Mouse (Mus musculus): ENCODE results near the gene Luzp1.
A peak's percentile ranks its signal among the peaks of the same experiment; 100 is the strongest.

Gene Luzp1

DNA sequence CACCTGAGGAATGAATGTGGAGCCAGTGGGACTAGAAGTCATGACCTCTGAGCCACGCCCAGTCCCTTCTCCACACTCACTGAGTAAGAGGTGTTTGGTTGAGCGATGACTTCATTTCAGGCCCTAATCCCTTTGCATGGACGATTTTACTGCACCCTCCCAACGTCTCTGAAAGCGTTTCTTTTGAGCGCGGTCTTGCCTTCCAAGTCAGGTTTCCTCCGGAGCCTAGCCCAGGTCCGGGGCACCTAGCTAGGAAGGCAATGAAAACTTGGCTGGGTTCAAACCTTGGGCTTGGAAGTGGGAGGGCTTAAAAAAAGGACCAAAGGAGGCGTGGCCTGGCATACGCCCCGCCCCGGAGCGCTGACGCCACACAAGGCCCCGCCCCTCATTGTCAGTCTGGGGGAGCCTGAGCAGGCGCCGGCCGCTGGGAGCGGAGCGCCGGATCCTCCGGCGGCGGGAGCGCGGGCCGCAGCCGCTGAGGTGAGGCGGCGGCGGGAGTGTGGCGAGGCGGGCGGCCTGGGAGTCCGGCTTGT is at the start of gene Luzp1:
Luzp1 (plus strand) TSS at position 391 of the 533 bp plus-strand sequence.
- DNase-seq, result peak; percentile 96

DNA sequence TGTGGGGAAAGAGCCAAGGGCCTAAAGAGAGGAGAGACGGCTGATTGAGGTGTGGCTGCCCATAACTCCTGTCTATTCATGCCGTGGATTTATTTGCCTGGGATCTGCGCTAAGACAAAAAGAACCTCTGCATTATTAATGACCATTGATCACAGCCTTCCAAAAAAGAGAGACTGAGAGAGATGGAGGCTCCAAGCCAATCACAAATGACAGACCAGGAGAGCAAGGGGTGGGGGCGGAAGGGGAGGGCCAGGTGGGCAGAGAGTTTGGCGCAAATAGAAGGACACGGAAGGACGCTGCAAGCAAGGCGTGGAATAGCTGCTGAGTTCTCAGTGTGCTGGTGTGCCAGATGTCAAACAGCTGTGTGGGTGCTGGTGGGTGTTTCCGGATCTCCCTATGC is 46.3 kb upstream of the Luzp1 start, which contains the start of gene Htr1d:
Htr1d (plus strand) TSS at position 301 of the 400 bp plus-strand sequence.
- DNase-seq, result no peak

DNA sequence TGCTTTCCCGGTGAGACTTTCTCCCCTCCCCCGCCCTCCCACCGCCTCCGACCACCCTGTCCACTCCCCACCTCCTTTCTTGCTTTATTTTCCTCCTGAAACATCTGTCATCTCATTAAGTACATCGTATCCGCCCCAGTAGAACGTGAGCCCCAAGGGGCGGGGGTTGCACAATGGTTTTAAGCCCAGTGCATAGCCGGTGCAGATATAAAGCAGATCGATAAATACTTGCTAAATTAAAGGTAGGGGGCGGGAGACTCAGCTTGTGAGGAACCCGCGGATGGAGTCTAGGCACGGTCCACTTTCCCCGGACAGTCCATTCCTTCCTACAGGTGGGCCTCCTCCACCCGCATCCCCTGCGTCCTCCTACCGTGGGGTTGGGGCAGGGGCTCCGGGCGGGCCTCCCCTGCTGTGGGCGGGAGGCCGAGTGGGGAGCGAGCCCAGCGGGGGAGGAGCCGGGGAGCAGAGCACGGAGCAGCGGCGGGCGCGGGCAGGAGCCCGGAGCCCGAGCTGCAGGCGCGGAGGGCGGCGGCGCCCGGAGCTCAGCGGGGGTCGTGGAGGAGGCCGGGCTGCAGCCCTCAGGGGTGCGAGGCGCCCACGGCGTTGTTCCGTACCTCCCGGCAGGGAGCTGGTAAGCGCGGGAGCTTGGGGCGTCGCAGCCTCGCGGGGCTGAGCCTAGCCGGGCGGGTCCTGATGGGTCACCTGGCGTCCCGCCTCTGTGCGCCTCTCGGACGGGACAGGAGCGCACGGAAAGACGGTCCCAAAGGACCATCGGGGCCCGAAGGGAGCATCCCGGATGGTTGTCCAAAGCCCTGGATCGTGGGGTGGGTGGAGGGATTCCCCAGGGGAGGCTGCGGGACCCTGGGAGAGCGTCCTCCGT is 45.2 kb upstream of the Luzp1 start:
- DNase-seq, result no peak

DNA sequence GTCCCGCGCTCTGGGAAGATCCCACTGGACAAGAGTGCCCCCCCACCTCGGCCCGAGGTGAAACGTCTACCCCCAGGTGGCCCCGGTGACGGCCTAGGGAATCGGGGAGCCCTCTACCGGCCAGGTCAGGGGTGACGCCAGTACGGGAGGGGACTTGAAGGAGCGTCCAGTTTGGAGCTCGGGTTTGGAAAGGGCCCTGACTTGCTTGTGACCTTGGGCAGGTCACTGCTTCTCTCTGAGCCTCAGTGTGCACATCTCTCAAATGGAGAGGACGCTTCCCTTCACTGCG is 44.6 kb upstream of the Luzp1 start:
- DNase-seq, result peak; percentile 40

DNA sequence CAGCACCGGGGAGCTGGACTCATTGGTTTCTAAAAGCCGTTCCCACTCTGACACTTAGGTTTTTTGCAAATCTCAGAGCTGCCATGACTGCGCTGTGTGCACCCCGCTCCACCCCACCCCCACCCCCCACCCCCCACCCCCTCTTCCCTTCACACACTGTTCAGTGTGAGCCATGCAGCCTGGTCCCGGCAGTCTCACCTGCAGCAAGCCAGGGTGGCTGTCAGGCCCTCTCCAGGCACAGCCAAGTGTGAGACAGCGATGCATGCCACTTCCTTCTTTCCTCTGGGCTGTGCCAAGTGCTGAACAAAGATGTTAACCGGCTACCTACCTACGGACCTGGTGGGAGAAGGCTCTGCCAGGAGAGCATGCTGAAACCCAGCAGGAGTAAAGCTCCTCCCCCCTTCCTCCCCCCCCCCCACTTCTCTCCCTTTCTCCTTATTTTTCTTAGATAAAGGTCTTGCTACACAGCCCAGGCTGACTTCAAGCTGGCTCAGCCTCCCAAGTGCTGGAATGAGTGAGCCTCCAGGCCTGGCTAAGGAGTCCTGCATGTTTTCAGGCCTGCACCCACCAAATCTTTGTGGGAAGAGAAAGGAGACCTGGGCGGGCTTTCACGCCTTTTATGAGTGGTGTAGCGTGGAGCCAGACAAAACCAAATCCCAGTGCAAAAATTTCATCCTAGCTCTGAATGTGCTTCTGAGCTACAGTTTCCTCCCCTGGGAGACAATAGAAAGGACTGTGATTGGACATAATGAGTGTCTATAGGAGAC is 38.8 kb upstream of the Luzp1 start:
- DNase-seq, result no peak

DNA sequence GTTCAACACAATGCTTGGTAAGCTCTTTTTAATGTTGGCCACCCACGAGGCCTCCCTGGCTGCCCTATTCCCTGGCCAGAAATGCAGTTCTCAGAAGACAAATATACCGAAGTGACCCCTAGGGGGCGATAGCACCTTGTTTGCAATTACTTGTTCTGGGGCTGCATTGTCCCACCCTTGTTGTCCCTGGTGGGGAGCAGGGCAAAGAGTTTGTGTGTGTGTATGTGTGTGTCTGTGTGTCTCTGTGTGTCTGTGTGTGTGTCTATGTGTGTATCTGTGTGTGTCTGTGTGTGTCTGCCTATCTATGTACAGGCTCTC is 38.2 kb upstream of the Luzp1 start:
- peak; percentile 83 for DNase-seq

DNA sequence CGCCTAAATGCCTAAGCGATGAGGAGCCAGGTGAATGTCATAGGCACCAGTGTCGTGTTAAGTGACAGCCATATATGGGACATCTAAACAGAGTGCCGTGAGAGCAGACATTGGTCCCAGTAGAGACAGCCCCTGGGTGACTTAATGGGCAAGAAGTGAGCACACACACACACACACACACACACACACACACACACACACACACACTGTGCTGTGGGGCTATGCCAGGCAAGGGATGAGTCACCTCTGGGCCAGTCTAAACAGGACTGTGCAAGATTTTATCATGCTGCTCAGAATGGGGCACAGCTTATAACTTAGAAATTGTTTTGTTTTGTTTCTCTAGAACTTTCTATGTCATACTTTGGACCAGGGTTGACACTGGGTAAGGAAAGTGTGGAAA is 35.5 kb upstream of the Luzp1 start:
- no peak for DNase-seq

DNA sequence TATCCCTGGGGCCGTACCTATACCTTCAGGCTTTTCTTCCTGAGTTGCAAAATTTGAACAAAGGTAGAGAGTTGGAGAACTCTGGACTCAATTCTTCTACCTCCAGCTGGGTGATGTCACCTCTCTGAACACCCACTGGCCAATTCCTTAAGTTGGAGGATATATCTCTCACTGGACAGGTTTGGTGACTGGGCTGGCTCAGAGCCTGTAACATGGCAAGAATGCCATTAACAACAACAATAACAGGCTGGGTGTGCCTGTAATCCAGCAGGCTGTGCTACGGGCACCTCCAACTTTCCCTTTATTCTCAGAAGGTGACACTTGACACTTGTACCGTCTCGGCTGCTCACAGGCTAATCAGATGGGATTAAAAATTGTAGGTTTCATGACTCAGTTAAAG is 30.5 kb upstream of the Luzp1 start:
- DNase-seq, result no peak

DNA sequence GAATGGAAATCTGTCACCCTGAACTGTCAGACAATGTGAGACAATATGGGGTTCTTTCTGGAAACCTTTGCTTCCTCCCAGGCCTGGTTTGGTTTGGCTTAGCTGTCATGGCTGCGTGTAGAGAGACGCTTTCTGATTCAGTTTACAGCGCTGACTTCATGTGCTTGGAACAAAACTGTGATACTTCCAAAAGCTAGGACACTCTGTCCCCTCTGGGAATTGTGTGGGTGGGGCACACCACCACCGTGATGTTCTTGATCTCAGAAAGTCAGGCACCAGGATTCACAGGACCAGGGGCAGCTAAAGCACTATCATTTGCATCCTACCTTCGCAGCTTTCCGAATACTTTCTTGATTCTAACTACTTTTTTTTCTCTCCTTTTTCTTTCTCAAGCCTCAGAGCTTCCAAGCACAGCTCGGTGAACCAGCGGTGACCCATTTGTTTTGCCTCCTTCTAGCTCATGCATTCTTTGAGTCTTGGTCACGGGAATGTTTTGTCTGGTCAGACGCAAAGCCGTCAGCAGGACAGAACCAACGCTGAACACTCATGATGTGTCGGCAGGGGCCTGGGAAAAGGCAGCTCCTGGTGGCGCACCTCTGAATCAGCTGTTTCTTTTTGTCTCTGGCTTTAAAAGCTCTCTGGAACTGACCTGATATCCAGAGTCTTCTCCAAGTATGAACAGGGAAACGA is 28.1 kb upstream of the Luzp1 start:
- peak; percentile 15 for DNase-seq

DNA sequence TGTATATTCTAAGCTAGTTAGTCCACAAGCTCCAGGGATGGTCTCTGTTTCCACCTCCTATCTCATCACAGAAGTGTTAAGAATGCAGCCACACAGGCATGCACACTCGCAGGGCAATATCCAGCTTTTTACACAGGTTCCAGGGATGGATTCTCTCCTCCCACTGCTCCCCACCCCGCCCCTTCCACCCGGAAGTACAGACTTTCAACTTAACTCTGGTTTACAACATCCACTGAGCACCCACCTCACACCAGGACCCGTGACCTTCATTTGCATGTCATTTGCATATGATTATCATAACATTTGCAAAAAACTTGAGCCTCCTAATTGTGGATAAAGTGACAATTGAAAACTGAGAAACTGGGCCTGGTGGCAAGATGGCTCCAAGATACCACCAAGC is 25.0 kb upstream of the Luzp1 start:
- no peak for DNase-seq

DNA sequence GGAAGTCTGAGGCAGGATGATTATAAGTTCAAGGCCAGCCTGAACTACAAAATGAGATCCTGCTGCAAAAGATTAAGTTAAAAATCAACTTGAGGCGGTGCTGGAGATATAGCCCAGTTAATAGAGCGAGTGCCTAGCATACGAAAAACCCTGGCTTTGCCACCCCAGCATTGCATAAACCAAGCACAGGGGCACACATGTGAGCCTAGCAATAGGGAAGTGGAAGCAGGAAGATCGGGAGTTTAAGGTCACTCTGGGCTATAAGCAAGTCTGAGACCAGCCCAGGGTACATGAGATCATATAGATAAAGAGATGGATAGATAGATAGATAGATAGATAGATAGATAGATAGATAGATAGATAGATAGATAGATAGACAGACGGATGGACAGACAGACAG is 19.8 kb upstream of the Luzp1 start:
- DNase-seq, result peak; percentile 22

DNA sequence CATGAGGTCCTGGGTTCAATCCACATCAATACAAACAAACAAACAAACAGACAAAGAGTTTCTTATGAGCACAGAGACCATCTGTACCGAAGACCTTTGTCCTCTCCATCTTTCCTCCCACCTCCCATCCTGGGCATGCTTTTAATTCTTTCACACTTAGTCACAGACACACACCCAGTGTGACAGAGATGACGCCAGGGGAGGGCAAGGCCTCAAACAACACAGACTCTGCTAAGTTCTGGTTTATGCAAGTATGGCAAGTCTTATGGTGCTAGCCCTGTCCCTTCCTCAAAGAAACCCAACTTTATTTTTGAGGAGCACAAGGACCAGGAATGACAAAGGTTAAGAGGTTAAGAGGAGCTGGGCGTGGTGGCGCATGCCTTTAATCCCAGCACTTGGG is 19.3 kb upstream of the Luzp1 start:
- no peak for DNase-seq

DNA sequence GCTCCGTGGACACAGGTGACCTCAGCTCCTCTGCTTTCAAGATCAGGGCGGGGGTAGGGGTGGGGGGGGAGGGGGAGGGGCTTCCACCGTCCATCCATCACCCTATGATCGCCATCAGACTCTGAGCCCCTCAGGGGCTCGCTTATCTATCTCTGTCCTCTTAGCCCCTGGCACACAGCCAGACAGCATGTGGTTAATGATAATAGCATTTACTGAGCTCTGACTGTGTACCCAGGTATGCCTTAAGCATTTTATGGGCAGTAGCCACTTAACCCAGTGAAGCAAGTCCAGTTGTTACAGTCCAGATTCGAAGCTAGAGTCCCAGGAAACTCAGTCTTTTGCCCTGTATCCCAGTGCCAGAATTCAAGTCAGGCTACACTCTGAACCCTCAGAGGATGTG is 18.0 kb upstream of the Luzp1 start:
- DNase-seq, result peak; percentile 26

DNA sequence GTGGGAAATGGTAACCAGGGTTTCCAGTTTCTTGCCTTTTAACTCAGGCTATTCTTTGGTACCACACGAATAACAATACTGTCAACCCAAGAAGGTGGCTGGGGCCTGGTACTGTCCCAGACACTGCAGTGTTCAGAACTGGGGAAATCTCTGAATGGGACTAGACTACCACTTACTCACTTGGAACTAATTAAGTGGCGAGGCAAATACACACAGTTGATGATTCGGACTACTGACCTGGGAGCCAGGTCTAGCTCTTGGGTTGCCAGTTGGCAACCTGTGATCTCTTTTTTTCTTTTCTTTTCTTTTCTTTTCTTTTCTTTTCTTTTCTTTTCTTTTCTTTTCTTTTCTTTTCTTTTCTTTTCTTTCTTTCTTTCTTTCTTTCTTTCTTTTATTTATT is 17.3 kb upstream of the Luzp1 start:
- no peak for DNase-seq

DNA sequence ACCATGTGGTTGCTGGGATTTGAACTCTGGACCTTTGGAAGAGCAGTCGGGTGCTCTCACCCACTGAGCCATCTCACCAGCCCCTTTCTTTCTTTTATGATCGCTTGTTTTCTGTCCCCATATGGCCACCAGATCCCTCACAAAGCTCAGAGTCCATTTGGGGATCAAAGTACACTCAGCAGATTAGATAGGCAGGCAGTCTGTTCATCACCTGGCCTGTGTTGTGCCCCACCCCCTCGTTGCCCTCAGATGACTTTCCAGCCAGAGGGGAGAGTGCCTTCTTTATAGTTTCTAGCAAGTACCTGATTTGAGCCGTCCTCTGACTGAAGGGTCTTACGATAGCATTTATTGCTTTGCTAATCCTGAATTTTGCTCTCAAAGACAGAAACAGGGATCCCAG is 16.8 kb upstream of the Luzp1 start:
- DNase-seq, result no peak

DNA sequence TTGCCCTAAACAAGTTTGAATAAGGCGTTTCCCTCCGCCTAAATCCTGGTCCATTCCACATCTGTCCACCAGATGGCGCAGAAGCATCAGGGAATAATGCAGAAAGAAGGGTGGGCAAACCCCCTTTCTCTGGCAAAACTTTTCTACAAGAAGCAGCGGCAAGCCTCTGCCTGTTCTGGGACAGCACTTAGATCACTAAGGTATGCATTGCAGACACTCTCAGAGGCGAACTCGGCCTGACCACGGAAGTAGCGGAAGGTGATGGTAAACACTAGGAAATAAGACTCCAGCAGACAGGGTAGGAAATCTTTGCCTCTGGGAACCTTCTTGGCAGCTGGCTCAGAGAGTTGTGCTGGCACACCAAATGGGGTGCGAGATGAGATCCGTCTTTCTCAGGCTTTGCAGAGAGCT is 14.7 kb upstream of the Luzp1 start:
- DNase-seq, result peak; percentile 88

DNA sequence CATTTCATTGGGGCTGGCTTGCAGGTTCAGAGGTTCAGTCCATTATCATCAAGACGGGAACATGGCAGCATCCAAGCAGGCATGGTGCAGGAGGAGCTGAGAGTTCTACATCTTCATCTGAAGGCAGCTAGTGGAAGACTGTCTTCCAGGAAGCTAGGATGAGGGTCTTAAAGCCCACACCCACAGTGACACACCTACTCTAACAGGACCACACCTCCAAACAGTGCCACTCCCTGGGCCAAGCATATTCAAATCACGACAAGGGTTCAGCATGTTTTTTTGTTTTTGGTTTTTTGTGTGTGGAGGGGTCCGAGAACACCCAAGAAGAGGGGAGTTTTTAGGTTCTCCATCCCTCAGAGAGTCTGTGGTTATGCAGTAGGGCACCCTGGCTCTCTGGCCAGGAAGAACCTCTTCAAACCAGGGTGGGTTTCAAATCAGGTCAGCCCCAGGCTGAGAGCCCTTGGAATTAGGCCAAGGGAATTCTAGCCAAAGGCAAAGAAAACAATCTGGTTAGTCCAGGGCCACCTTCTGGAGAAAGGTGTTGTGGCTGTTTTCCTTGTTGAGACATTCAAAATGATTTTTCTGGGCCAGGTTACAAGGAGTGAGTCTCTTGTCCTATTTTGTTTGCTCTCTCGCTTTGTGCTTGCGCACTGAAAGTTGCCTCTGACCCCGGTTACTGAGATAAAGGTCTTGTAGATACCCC is 12.9 kb upstream of the Luzp1 start:
- DNase-seq, result no peak

DNA sequence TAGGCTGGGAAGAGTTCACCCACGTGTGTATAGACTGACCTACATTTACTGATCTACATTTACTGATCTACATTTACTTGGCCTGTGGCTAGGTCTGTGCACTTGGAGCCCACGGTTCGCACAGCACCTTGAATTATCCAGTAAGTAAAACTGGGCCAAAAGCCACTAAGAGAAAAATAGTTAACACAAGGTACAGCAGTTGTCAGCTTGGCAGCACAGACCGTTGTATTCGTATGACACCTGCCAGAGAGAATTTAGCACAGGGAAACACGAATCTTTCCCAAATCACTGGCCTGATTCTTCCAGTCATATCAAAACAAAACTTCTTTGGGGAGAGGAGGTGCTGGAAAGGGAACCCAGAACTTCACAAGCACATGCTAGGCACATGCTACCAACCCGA is 11.3 kb upstream of the Luzp1 start:
- DNase-seq, result no peak

DNA sequence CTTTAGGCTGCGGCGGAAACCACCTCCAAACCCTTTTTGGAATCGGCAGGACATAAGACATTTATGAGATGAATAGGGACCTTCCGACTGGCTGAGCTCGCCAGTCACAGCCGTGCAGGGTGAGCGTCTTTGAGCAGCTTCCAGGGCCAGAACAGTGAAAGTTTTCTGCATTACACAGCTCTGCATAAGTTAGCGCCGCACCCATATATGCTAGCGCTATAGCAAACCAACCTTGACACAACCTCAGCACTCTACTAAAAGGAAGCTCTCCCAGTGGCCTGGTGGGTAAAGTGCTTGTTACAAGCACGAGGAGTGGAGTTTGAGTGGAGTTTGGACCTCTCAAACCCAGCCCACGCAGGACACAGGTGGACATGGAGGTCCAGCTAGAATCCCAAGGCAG is 10.4 kb upstream of the Luzp1 start:
- no peak for DNase-seq

DNA sequence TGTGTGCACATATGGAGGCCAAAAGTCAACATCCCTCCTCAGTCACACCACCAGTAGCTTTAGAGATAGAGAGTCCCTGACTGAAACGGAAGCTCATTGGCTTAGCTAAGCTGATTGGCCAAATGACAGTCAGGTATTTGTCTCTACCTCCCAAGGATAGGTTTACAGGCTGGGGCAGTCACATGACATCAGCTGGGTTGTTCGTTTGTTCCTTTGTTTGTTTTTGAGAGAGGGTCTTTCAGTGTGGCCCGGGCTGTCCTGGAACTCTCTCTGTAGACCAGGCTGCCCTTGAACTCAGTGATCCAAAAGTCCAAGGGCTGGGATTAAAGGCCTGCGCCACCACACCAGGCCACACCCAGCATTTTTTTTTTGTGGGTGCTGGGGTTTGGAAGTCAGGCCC is 8.4 kb upstream of the Luzp1 start:
- no peak for DNase-seq

DNA sequence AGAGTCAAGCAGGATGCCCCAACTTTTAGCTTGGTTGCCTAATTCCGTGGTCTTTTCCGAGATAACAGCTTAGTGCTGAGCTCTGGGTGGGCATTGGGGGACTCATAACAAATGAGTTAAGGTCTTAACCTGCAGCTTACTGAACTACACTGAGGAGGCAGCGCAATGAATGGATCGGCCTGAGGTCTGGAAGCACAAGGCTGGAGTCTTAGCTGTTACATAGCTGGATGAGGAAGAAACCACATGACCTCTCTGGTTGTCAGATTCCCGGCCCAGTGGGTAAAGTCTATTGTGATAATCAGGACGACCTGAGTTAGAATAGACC is 7.8 kb upstream of the Luzp1 start:
- no peak for DNase-seq

DNA sequence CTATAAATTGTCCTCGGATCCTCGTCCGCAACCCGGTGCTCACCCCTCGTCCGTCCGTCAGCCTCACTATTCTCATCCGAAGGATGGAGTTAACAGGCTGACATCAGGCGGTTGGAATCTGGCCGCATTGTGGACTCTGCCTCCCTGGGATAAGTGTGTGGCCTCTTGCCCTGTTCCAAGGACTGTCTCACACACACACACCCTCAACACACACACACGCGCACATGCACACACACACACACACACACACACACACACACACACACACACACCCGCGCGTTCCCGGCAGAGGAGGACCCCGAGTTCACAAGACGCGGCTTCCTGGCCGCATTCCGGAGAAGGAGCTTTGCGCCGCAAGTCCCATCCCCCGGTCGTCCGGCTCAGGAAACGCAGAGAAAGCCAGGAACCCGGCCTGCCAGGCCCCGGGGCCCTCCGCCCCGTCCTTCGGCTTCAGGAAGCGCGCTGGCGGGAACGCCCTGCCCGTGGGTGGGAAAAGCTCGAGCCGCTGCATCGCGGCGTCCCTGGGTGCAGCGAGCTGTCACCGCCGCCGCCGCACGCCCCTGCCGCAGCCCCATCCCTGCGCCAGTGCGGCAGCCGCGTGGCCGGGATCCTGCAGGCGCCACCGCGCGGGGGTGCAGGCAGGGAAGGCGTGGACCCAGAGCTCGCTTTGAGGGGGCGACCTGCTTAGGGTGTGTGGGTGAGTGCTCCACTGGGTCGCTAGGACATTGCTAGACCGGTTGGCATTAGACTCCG is 7.3 kb upstream of the Luzp1 start, which contains the start of gene 6030445D17Rik:
6030445D17Rik (plus strand) TSS at position 165 of the 753 bp plus-strand sequence.
- DNase-seq, result peak; percentile 91
